Mouse (Mus musculus): Measurements from ENCODE around the gene Kctd15. TPM values are rescaled to one million over a fixed set of nuclear protein-coding genes. Genes with fewer than 3 reads are reported as not detected.

The Kctd15 gene
- polyA plus RNA-seq, 1 experiment from 2014 or later, result 41.9 TPM

GRCm38 (mm10) chr7:34632966-34633742 is 23.4 kb downstream of the Kctd15 start:
- Histone ChIP-seq H3K4me3 (ENCODE audit: low read length) (no peak overlapping the region), H3K4me2 (replicated peaks; ENCODE audit: low read depth, low read length) (no peak overlapping the region), H3K9ac (replicated peaks; ENCODE audit: low read length) (no peak overlapping the region), H3K27me3 (ENCODE audit: insufficient read depth, low read length) (no peaks in the 10 kb centered on the region), H3K4me1 (ENCODE audit: insufficient read depth, low read length) (peaks cover 16% of the 10 kb centered on the region), H3K36me3 (ENCODE audit: insufficient read depth, low read length) (no peaks in the 10 kb centered on the region), H3K27ac (ENCODE audit: low read length) (no peak overlapping the region), H3K9me3 (ENCODE audit: low read length) (no peaks in the 10 kb centered on the region)
- no peak for ATAC-seq (ENCODE audit: low FRiP score, low TSS enrichment)
- 82% methylated on average over 10 of the region's 10 CpGs for WGBS

GRCm38 (mm10) chr7:34630211-34631085 is 26.1 kb downstream of the Kctd15 start:
- Histone ChIP-seq H3K36me3 (ENCODE audit: insufficient read depth, low read length) (no peaks in the 10 kb centered on the region), H3K4me3 (ENCODE audit: low read length) (peak overlapping the region; percentile 54), H3K9ac (replicated peaks; ENCODE audit: low read length) (peak overlapping the region; percentile 70), H3K9me3 (ENCODE audit: low read length) (no peaks in the 10 kb centered on the region), H3K27me3 (ENCODE audit: insufficient read depth, low read length) (no peaks in the 10 kb centered on the region), H3K4me1 (ENCODE audit: insufficient read depth, low read length) (peaks cover 16% of the 10 kb centered on the region), H3K27ac (ENCODE audit: low read length) (peak overlapping the region; percentile 86), H3K4me2 (replicated peaks; ENCODE audit: low read depth, low read length) (peak overlapping the region; percentile 76)
- 1% methylated on average over 34 of the region's 34 CpGs for WGBS
- ATAC-seq (ENCODE audit: low FRiP score, low TSS enrichment), result peak; percentile 94

GRCm38 (mm10) chr7:34629702-34630210 is 26.8 kb downstream of the Kctd15 start:
- Histone ChIP-seq H3K4me3 (ENCODE audit: low read length) (peak overlapping the region; percentile 54), H3K9me3 (ENCODE audit: low read length) (no peaks in the 10 kb centered on the region), H3K4me2 (replicated peaks; ENCODE audit: low read depth, low read length) (peak overlapping the region; percentile 76), H3K4me1 (ENCODE audit: insufficient read depth, low read length) (peaks cover 16% of the 10 kb centered on the region), H3K27ac (ENCODE audit: low read length) (peak overlapping the region; percentile 86), H3K9ac (replicated peaks; ENCODE audit: low read length) (peak overlapping the region; percentile 70), H3K27me3 (ENCODE audit: insufficient read depth, low read length) (no peaks in the 10 kb centered on the region), H3K36me3 (ENCODE audit: insufficient read depth, low read length) (no peaks in the 10 kb centered on the region)
- ATAC-seq (ENCODE audit: low FRiP score, low TSS enrichment), result peak; percentile 50
- whole genome bisulfite sequencing, result 35% methylated on average over 8 of the region's 8 CpGs

GRCm38 (mm10) chr7:34620411-34620810 is 36.1 kb downstream of the Kctd15 start:
- Histone ChIP-seq H3K4me1 (ENCODE audit: insufficient read depth, low read length) (no peaks in the 10 kb centered on the region), H3K4me3 (ENCODE audit: low read length) (no peak overlapping the region), H3K4me2 (replicated peaks; ENCODE audit: low read depth, low read length) (no peak overlapping the region), H3K9me3 (ENCODE audit: low read length) (peaks cover 4% of the 10 kb centered on the region; the same call in 1 of the 2 replicates), H3K27me3 (ENCODE audit: insufficient read depth, low read length) (no peaks in the 10 kb centered on the region), H3K9ac (replicated peaks; ENCODE audit: low read length) (no peak overlapping the region), H3K27ac (ENCODE audit: low read length) (no peak overlapping the region), H3K36me3 (ENCODE audit: insufficient read depth, low read length) (no peaks in the 10 kb centered on the region)
- no peak for ATAC-seq (ENCODE audit: low FRiP score, low TSS enrichment)
- 50% methylated on average over 2 of the region's 2 CpGs for WGBS

GRCm38 (mm10) chr7:34618141-34618890 is 38.2 kb downstream of the Kctd15 start:
- Histone ChIP-seq H3K36me3 (ENCODE audit: insufficient read depth, low read length) (no peaks in the 10 kb centered on the region), H3K9ac (replicated peaks; ENCODE audit: low read length) (no peak overlapping the region), H3K27ac (ENCODE audit: low read length) (no peak overlapping the region), H3K4me3 (ENCODE audit: low read length) (no peak overlapping the region), H3K9me3 (ENCODE audit: low read length) (peaks cover 7% of the 10 kb centered on the region; the same call in 1 of the 2 replicates), H3K4me2 (replicated peaks; ENCODE audit: low read depth, low read length) (no peak overlapping the region), H3K27me3 (ENCODE audit: insufficient read depth, low read length) (no peaks in the 10 kb centered on the region), H3K4me1 (ENCODE audit: insufficient read depth, low read length) (no peaks in the 10 kb centered on the region)
- 80% methylated on average over 11 of the region's 11 CpGs for WGBS
- ATAC-seq (ENCODE audit: low FRiP score, low TSS enrichment), result no peak

- Histone ChIP-seq H3K9ac (replicated peaks; ENCODE audit: low read length) (no peak overlapping the region), H3K9me3 (ENCODE audit: low read length) (peaks cover 7% of the 10 kb centered on the region; the same call in 1 of the 2 replicates), H3K27me3 (ENCODE audit: insufficient read depth, low read length) (no peaks in the 10 kb centered on the region), H3K4me3 (ENCODE audit: low read length) (no peak overlapping the region), H3K4me1 (ENCODE audit: insufficient read depth, low read length) (no peaks in the 10 kb centered on the region), H3K4me2 (replicated peaks; ENCODE audit: low read depth, low read length) (no peak overlapping the region), H3K27ac (ENCODE audit: low read length) (no peak overlapping the region), H3K36me3 (ENCODE audit: insufficient read depth, low read length) (no peaks in the 10 kb centered on the region)
- whole genome bisulfite sequencing, result 94% methylated on average over 2 of the region's 2 CpGs
- ATAC-seq (ENCODE audit: low FRiP score, low TSS enrichment), result no peak
Measured at GRCm38 (mm10) chr7:34616275-34616674, 40.3 kb downstream of the Kctd15 start.

- peaks cover 13% of the 10 kb centered on the region for H3K4me1 ChIP-seq (ENCODE audit: insufficient read depth, low read length)
- no peak overlapping the region for H3K9ac ChIP-seq (replicated peaks; ENCODE audit: low read length)
- H3K27ac ChIP-seq (ENCODE audit: low read length), result no peak overlapping the region
- no peak overlapping the region for H3K4me3 ChIP-seq (ENCODE audit: low read length)
- no peak overlapping the region for H3K4me2 ChIP-seq (replicated peaks; ENCODE audit: low read depth, low read length)
- ATAC-seq (ENCODE audit: low FRiP score, low TSS enrichment), result no peak
- H3K9me3 ChIP-seq (ENCODE audit: low read length), result peaks cover 3% of the 10 kb centered on the region; the same call in 1 of the 2 replicates
- H3K36me3 ChIP-seq (ENCODE audit: insufficient read depth, low read length), result no peaks in the 10 kb centered on the region
- H3K27me3 ChIP-seq (ENCODE audit: insufficient read depth, low read length), result no peaks in the 10 kb centered on the region
- 48% methylated on average over 6 of the region's 6 CpGs for WGBS
Measured at GRCm38 (mm10) chr7:34610445-34610844, 46.1 kb downstream of the Kctd15 start.

- no peaks in the 10 kb centered on the region for H3K36me3 ChIP-seq (ENCODE audit: insufficient read depth, low read length)
- H3K9ac ChIP-seq (replicated peaks; ENCODE audit: low read length), result no peak overlapping the region
- 76% methylated on average over 5 of the region's 5 CpGs for WGBS
- ATAC-seq (ENCODE audit: low FRiP score, low TSS enrichment), result 0 out of 2 replicates have a peak, but pooled peaks have one; percentile 21
- H3K27ac ChIP-seq (ENCODE audit: low read length), result 0 out of 2 replicates have a peak overlapping the region, but pooled peaks have one; percentile 46
- peaks cover 13% of the 10 kb centered on the region for H3K4me1 ChIP-seq (ENCODE audit: insufficient read depth, low read length)
- no peaks in the 10 kb centered on the region for H3K27me3 ChIP-seq (ENCODE audit: insufficient read depth, low read length)
- no peak overlapping the region for H3K4me3 ChIP-seq (ENCODE audit: low read length)
- H3K9me3 ChIP-seq (ENCODE audit: low read length), result no peaks in the 10 kb centered on the region
- 0 out of 2 replicates have a peak overlapping the region, but pooled peaks have one; percentile 0 for H3K4me2 ChIP-seq (replicated peaks; ENCODE audit: low read depth, low read length)
Measured at GRCm38 (mm10) chr7:34607334-34607970, 49.1 kb downstream of the Kctd15 start.

GRCm38 (mm10) chr7:34606729-34607128 is 49.8 kb downstream of the Kctd15 start:
- Histone ChIP-seq H3K4me2 (replicated peaks; ENCODE audit: low read depth, low read length) (peak overlapping the region; percentile 0; the same call in 1 of the 2 replicates), H3K9me3 (ENCODE audit: low read length) (no peaks in the 10 kb centered on the region), H3K4me1 (ENCODE audit: insufficient read depth, low read length) (peaks cover 13% of the 10 kb centered on the region), H3K4me3 (ENCODE audit: low read length) (no peak overlapping the region), H3K9ac (replicated peaks; ENCODE audit: low read length) (no peak overlapping the region), H3K27me3 (ENCODE audit: insufficient read depth, low read length) (no peaks in the 10 kb centered on the region), H3K27ac (ENCODE audit: low read length) (0 out of 2 replicates have a peak overlapping the region, but pooled peaks have one; percentile 46), H3K36me3 (ENCODE audit: insufficient read depth, low read length) (no peaks in the 10 kb centered on the region)
- 20% methylated on average over 11 of the region's 11 CpGs for WGBS
- ATAC-seq (ENCODE audit: low FRiP score, low TSS enrichment), result no peak
